In the genomic region with DNA sequence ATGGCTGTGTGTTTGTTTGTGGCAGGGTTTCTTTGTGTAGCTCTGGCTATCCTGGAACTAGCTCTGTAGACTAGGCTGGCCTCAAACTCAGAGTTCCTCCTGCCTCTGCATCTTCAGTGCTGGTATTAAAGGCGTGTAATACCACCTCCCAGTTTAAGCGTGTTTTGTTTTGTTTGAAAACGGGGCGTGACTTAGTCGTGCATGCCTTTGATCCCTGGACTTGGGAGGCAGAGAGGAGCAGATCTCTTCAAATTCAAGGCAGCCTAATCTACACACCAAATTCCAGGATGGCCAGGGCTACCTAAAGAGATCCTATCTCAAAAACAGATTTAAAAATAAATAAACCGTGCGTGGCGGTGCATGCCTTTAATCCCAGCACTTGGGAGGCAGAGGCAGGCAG, we compare ENCODE assay signal across 33 mouse cellular contexts.
"Had no signal": no experiment of that assay in that cellular context is flagged by ENCODE, and none has a peak within 500 bp of the region (broad histone marks: within the 10 kb centered on the region; RNA-seq: fewer than 3 reads in every experiment).

No protein-coding gene starts in this region.

- H3K27ac ChIP-seq: heart, embryonic 10.5 days; heart, embryonic 13.5 days; heart, embryonic 15.5 days; hindbrain, embryonic 10.5 days; hindbrain, embryonic 12.5 days; hindbrain, embryonic 13.5 days; hindbrain, embryonic 14.5 days; hindbrain, embryonic 15.5 days; hindbrain, postnatal 0 days; intestine, embryonic 15.5 days; kidney, postnatal 0 days; layer of hippocampus, adult 2 months; left cerebral cortex, adult 2 months had no signal

- H3K36me3 ChIP-seq: heart, embryonic 10.5 days; heart, embryonic 15.5 days; intestine, embryonic 15.5 days had no signal

- H3K4me3 ChIP-seq: heart, embryonic 10.5 days; heart, embryonic 12.5 days; heart, embryonic 13.5 days; heart, embryonic 15.5 days; hindbrain, embryonic 10.5 days; hindbrain, embryonic 12.5 days; hindbrain, embryonic 13.5 days; hindbrain, embryonic 15.5 days; intestine, embryonic 15.5 days; layer of hippocampus, adult 2 months; left cerebral cortex, adult 2 months had no signal

- H3K4me1 ChIP-seq: heart, embryonic 15.5 days; hindbrain, embryonic 10.5 days; hindbrain, embryonic 12.5 days; hindbrain, embryonic 13.5 days; hindbrain, embryonic 15.5 days; intestine, embryonic 15.5 days had no signal

- H3K4me2 ChIP-seq: heart, embryonic 11.5 days; heart, embryonic 12.5 days; heart, embryonic 13.5 days; heart, embryonic 15.5 days; hindbrain, embryonic 12.5 days; hindbrain, embryonic 13.5 days; hindbrain, embryonic 14.5 days; hindbrain, embryonic 15.5 days; intestine, embryonic 15.5 days had no signal

- H3K9ac ChIP-seq: heart, embryonic 12.5 days; heart, embryonic 13.5 days; heart, embryonic 15.5 days; hindbrain, embryonic 12.5 days; hindbrain, embryonic 13.5 days; hindbrain, embryonic 14.5 days; hindbrain, embryonic 15.5 days; intestine, embryonic 15.5 days had no signal

- H3K27me3 ChIP-seq: heart, embryonic 12.5 days; heart, embryonic 13.5 days; heart, embryonic 15.5 days; hindbrain, embryonic 12.5 days; hindbrain, embryonic 13.5 days; hindbrain, embryonic 15.5 days; intestine, embryonic 15.5 days had no signal

- H3K9me3 ChIP-seq: heart, embryonic 10.5 days; heart, embryonic 12.5 days; heart, embryonic 13.5 days; heart, embryonic 15.5 days; hindbrain, embryonic 10.5 days; hindbrain, embryonic 12.5 days; hindbrain, embryonic 13.5 days; hindbrain, embryonic 15.5 days; intestine, embryonic 15.5 days had no signal

- ATAC-seq: hindbrain, embryonic 16.5 days; hindbrain, postnatal 0 days; inflammation-experienced regulatory T-cells, adult 6 months had no signal

- DNase-seq: heart, postnatal 10 days; heart, postnatal 14 days; heart, postnatal 36 days; heart, postnatal 4 days; kidney, adult 11 months; kidney, adult 18-20 months; kidney, adult 2 months; kidney, adult 8-10 months; kidney, adult 9 months; kidney, postnatal 10 days; kidney, postnatal 14 days; kidney, postnatal 25 days; kidney, postnatal 36 days; kidney, postnatal 4 days; layer of hippocampus, adult 9-11 months; layer of hippocampus, postnatal 36 days had no signal
